Mouse (Mus musculus) cerebellum, adult 9-11 months (tissue): ENCODE results near the gene Zbtb9.

Experiments used
- DNase-seq: peaks from one replicate; pipeline ENCODE4 v3.0.0; 2022

Zbtb9 gene

DNA sequence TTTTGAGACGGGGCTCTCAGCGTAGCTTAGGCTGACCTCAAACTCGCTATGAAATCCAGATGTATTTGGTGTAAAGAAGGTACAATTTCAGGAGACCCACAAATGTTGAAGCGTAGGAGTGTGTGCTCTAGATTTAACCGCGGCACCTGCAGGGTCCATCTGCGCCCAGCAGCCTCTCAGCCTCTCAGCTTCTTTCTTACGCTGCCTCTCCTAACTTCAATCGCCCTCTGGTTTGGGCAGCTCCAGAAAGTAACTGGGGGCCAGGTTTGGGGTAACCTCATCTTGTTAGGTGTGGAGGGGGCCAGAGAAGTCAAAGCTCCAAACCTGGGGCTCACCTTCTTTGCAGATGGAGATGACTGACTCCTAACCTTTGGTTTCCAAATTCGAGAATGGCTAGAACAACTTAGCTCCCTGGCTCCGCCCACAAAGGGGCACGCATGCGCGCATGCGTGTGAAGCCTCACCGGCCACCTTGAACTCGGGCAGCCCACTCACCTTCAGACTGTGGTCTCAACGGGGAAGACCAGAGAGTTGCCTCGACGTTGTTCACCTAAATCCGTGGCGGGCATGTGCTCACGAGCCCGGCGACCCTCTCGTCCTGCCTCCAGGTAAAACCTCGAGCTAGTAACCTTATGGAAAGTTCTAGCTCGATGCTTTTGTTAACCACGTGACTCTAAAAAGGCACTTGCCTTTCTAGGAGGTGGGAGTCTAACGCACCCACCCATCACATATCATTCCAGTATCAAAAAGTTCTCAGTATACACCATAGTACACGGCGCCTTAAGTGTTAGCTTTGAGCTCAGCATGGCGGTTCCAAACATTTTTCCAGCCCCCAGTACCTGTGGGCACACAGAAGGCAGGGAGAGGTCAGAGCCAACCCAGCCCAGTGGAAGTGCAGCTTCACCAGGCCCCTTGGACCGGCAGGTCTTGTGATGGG is 44.9 kb downstream of the Zbtb9 start:
- peak; percentile 89 for DNase-seq

DNA sequence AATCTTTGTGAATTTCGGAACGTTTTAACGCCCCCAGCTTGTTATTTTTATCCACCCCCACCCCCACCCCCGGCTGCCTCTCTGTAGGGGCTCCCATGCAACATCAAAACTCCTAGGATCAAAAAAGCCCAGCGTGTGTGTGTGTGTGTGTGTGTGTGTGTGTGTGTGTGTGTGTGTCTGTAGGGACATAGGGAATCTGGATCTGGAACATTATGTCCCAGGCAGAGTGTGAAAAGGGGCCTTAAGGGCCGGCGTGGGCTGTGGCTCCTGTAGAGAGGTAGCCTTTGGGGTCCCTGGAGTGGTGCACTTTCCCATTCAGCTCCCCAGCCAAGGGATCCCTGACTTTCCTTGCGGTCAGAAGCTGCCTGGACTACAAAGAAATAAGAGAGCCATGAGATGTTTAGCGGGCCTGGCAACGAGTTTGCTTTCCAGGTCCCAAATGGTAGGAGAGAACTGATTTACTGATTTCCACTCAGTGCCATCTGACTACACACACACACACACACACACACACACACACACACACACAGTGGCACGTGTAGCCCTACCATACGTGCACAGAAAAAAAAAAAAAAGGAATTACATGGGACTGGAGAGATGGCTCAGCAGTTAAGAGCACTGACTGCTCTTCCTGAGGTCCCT is 45.7 kb downstream of the Zbtb9 start:
- no peak for DNase-seq

DNA sequence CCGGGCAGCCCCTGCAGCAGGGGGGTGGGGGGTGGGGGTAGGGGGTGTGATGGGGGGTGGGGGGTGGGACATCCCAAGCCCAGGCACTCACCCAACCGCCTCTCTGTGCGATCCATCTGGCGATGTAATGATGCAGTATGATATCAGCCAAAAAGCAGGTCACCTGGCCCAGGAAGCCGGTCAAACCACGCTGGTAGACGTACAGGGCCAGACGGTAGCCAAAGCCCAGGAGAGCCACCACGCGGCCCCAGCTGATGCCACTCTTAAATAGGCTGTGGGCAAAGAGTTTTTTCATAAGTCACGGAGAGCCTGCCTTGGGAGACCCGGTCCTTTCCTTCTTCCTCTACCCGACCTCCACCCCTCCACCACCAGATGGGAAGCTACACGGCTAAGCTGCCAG is 48.1 kb downstream of the Zbtb9 start:
- DNase-seq = peak; percentile 87

DNA sequence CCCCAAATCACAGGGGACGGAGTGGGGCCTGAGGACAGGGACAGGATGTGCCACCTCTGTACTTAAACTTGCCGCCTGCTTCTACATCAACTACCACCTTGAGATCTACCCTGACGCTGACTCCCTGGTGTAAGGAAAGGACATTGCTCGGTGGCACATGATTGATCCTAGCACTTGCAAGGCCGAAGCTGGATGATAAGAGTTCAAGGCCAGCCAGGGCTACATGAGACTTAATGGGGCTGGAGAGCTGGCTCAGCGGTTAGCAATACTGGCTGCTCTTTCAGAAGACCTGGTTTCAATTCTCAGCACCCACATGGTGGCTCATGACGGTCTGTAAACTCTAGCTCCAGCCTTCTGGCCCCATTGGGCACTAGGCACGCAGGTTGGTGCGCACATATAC is 48.8 kb downstream of the Zbtb9 start:
- no peak for DNase-seq

DNA sequence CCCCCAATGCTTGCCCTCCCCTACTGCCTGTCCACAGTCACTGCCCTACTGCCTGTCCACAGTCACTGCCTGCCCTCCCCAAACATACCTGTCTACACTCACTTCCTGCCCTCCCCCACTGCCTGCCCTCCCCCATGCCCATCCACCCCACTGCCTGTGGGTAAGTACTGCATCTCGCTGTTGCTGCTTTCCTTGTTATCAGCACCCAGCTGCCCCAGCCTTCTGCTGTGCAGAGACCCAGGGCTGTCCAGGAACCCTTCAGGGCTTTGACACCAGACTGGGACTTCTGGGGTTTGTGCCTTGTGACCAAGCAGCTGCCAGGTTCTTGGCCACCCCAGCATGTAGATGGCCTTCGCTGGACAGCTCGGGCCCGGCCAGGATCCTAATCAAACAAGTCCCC is 50.4 kb downstream of the Zbtb9 start:
- DNase-seq = no peak

DNA sequence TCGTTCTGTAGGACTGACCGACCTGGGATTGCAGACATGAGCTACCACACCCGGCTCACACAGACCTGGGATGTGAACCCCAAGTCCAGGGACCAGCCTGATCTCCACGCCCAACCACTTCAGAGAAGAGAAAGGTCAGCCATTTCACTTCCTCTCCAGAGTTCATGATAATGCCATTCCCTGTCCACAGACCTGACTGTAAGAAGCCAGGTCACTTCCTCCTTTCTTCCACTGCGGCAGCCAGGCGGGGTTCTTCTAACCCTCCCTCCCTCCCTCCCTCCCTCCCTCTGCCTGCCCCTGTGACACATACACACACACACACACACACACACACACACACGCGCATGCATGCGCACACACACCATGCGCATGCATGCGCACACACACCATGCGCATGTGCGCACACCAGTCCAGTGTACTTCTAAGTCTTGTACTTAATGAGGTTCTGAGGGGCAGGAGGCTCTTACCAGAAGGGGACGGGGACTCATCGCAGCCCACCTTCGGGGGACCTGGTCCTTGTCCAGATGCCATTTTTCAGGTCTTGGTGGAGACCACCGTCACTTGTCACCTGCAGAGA is 52.4 kb downstream of the Zbtb9 start:
- no peak for DNase-seq

DNA sequence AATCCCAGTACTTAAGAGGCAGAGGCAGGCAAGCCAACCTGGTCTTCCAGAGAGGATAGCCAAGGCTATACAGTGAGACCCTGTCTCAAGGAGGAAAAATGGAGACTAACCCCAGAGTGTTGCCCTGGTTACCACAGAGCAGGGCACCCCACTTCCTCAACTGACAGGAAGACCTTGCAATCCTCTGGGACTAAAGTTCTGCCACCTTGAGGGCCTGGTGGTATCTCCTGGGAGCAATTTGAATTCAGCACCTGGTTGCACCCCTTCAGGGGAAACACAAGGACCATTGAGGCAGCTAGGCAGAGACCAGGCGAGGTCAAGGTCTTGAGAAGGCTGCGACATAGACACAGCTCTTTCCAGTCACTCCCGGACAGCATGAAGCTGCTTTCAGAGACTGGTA is 53.0 kb downstream of the Zbtb9 start:
- DNase-seq = no peak

DNA sequence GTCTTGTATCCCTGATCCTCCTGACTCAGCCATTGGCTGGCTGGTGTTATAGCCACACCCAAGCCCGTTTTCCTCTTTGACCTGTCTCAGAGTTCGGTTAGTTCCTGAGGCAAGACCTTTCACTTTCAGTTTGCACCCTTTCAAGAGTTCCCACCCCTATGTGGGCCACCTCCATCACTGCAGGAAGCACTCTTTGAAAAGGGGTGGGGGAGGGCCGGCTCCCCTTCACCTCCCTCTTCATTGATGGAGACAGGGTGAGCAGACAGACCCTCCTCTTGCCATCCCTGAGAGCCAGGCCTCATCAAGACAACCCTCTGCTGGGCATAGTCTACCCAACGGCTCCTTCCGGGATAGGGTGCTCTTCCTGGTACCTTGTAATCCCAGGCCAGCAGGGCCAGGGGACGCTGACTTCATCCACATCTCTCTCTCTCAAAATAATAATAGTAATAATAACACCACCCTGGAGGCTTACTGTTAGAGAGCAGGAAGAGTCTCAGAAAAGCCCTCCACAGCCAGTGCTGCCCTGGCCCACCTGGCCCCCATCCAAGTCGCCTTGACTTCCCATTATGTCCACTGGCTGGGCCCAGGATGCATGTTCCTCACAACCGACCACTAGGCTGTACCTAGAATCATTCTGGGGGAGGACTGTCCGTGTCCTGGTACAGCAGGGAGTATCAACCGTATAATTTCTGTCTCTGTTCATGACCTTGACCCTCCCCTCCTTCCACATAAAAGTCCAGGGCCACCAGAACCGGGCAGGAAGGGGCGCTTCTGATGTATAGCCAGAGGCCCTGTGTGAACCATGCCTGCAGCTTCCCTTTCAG is 54.7 kb downstream of the Zbtb9 start:
- peak; percentile 60 for DNase-seq

DNA sequence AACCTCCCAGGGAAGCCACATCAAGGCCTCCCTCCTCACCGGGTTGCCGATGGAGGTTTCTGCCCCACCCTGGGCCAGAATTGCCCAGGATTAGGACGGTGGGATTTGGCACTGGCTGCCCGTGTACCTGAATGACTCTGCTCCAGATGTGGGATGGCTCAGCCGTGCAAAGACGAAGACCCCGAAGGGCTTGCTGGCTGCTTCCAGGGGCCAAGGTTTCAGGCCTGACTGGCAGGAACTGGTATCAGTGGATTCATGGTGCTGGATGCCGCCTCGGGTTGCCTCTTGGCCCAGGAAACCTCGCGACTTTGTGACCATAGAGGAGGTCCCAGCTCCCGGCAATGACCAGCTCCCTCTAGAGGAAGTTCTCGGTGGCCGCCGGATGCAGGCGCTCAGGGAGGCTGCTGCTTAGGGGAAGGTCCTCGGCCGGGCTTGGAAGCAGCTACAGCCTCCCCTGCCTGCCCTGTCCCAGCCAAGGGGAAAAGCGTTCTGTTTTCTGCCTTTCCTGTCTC is 55.4 kb downstream of the Zbtb9 start:
- peak; percentile 91 for DNase-seq

DNA sequence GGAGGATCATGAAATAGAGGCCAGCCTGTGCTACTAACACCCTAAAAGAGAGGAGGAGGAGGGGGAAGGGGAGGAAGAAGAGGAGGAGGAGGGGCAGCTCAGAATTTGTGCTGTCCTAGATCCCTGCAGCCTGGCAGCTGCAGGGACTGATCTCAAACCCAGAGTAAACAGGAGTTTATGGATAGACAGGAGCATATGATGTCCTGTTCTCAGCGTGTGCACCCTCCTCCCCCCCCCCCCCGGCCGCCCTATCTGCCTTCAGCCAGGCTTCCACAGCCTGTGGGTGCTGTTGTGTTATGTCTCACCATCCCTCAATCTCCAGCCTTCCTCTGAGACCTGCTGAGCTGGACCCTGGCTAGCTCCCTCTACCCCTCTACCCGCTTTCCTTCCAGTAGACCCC is 55.9 kb downstream of the Zbtb9 start, which contains the start of gene Bak1:
Bak1 (minus strand) TSS at position 101 of the 400 bp plus-strand sequence.
- no peak for DNase-seq

DNA sequence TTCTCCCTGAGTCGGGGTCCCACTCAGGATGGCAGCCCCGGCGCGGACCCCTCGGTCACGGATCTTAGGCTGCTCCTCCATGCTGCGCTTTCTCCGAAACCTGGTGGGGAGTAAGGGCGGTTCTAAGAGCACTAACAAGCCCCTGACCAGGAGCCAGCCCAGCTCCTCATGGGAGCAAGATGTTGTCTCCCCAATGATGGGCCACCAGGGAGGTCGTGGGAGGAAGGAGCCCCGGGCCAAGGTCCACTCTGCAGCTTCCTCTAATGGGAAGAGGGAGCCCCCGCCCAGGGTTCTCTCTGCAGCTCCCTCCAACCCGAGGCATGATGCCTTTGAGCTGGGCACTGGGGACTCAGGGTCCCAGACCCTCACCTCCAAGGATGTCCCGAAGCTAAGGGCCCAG is 56.5 kb downstream of the Zbtb9 start:
- peak; percentile 60 for DNase-seq

DNA sequence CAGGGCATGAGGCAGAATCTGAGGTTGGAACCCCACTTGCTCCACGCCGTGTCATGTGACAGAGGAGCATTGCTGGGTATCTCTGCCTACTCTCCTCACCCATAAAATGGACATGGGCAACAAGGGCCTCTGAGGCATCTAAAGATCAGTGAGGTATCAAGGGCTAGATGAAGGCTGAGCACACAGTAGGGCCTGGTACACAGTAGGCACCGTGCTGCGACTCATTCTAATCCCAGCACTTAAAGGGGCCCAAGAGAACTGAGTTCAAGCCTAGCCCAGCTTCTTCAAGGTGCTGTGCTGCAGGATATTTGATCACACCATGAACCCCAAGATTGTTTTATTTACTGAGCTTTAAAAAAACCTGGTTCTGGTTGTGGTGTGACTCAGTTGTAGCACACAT is 57.9 kb downstream of the Zbtb9 start:
- no peak for DNase-seq

DNA sequence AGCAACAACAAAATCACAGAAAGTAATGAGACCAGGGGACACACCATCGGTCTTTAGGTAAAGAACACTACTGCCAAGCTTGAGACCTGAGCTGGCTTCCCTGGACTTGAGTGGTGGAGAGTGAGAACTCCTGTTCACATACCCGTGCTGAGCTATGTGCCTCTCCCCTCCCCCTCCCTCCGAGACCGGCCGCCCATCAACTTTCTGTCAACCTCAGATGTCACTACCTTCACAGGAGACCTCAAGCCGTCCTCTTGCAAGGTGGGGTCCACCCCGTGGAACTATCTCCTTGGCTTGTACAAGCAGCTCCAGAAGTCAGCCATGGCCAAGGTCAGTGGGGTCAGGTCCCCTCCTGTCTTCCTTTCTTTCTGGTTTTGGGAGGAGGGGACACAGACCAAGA is 59.4 kb downstream of the Zbtb9 start:
- no peak for DNase-seq

DNA sequence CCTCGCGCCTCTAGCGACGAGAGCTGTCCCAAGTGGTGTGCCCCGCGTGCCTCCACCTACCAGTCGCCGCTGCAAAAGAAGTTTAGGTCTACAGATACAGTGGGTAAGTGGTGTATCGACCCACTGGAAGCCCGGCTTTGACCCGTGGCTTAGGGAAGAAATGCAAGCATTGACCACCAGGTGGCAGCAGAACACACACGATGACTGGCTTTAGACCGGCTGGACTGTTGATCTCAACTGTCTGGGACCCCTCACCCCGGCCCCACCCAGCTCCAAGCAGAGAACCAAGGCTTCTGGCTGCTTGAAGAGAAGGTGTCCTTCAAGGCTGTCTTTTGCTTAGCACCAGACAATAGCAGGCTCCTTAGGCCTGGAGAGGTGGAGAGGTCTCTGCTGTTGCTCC is 59.9 kb downstream of the Zbtb9 start:
- peak; percentile 74 for DNase-seq

DNA sequence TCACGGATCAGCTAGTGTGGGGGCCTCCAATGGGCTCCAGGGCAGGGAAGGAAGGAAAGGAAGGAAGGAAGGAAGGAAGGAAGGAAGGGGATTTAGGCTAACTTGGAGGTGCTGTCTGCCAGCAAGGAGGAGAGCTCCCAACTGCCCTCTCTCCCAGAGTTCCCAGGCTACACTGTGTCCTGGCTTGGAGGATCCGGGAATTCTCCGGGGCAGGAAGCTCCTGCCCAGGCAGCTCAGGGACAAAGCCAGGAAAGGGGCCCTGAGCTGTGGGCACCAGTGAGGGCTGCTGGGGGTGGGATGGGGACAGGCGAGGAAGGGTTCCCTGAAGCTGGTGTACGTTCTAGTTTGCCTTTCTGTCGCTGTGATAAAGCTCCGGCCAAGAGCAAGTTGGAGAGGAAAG is 63.5 kb downstream of the Zbtb9 start:
- no peak for DNase-seq

DNA sequence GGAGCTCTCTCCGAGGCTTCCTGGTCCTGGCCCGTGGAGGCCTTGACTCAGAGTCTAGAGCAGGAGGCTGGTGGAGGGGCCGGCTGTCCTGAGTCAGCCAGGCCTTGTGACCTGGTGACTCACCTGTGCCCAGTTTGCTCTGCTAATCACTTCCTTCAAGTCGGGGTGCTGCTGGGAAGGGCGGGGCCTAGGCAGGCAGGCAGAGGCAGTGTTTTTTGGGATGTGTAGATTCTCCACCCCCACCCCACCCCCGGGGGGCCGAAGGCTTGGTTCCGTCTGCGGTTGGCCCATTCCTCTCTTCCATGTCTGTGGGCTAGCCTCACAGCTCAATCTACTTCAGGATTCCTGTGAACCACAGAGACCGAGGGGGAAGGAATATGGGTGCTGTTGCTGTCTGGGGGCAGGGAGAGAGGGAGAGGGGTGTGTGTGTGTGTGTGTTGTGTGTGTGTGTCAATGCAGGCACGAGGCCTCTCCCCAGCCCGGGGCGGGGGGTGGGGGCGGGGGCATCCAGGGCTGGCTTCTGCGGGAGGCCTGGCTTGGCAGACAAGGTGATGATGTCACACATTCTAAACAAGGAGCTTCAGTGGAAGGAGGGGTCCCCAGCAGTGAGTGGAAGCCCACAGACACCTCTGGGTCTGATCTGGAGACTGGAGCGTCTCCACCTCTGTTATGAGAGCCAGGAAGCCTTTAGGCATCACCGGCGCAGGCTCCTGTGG is 65.5 kb downstream of the Zbtb9 start:
- DNase-seq = no peak

DNA sequence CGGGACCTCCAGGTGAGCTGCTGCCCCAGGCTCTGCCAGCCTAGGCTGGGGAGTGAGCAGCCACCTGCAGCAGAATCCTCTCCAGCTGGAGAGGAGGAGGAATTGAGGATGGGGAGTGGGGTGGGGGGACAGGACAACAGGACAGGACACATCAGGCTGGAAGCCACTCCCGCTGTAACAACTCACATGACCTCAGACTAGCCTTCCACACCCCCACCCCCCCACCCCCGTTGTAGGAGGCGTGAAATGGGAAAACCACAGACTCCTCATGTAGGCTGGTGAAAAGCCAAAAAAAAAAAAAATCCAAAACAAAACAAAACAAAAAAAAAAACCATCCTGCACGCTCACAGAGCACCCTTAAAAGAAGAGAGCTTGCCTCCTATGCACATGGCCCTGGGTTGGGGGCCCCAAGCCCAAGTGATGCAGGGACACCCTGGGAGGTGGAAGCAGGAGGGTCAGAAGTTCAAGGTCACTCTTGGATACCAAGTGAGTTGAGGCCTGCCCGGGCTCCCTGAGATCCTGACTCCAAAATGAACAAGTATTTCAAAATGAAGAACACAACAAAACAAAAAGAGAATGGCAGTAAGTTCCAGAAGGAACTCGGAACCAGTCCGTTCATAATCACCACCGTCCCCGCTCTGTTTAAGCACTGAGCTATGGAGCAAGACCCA is 66.6 kb downstream of the Zbtb9 start:
- no peak for DNase-seq

DNA sequence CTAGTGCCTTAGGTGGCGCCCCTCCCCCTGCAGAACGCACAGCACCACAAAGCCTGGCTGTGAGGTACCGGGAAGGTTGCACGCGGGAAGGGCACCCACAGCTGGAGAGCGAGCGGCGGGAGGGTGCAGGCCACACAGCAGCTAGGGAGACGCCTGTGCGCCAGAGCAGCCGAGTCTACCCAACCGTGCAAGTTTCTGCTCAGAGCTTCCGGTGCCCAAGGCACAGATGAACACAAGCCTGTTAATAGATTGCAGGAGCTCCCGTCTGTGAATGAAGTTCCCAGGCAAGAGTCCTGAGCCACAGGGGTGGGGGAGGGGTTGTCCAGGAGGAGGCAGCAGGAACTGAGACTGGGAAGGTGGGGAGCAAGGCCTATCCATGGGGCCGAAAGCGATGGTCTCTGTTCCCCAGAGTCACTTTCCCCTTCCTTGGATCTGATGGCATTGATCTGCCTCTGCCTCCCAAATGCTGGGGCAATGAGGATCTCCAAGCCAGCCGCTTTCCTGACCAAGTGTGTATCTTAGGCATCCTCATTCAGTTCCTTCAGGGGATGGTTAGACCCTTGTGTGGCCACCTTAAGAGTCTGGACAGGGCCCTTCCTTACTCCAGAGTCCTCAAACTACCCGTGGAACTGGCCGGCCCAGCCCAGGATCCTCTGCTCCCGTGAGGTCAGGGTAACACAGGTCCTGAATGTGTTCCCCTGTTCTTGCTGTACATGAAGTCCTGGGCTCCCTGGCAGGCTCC is 67.5 kb downstream of the Zbtb9 start:
- no peak for DNase-seq

DNA sequence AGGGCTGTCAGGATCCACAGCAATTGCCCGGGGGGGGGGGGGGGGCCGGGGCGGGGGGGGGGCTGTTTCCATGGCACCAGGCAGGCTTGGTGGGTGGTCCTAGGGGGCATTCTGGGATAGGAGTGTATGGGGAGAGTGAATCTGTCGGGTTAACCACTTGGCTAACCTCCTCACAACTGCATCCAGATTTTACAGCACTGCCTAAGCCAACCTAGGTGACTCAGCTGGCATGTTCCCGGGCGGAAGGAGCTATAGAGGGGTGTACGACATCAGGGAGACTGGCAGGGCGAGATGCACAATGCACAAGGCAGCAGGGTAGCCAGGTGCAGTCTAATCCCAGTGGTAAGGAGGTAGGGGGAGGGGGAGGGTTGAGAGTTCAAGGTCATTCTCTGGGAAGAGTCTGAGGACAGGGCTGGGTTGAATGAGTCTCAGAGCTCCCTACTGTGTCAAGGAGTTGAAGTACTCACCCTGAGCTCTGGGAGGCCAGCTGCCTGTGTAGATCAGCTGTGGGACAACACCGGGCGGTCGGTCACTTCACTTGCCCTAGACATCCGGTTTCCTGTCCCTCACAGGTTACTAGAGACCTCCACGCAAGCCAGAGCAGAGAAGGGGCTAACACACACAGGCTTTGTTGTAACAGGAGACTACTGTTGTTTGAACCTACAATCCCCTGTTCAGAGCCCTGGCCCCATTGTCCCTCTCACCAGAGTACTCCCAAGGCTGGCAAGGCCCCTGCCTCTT is 68.2 kb downstream of the Zbtb9 start:
- DNase-seq = no peak

DNA sequence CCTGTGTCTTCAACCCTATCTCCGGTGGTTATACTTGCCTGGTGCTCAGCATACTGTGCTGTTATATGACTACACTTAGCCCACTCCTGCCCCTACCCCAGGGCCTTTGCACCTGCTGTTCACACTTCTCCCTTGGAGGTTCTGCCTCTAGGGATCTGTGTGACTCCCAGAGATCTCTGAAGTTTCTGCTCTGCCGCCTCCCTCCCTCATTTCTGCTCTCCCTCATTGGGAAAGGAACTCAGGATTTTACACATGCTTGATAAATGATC is 68.8 kb downstream of the Zbtb9 start:
- DNase-seq = no peak
